Mouse (Mus musculus): ENCODE measurements around the gene Sh3pxd2b. TPM values are rescaled to one million over a fixed set of nuclear protein-coding genes. Genes with fewer than 3 reads are reported as not detected.

Sh3pxd2b gene
- polyA plus RNA-seq, 1 experiment from 2014 or later = 13.3 TPM

GRCm38 (mm10) chr11:32376086-32376485, 28.5 kb downstream of the Sh3pxd2b start:
- H3K36me3 ChIP-seq (ENCODE audit: control insufficient read depth, insufficient read depth, low read length) = peaks cover 45% of the 10 kb centered on the region
- H3K4me3 ChIP-seq (ENCODE audit: control insufficient read depth in 1 of 2, insufficient read depth in 1 of 2, low read depth in 1 of 2, low read length in 2 of 2) = no peak overlapping the region
- H3K9ac ChIP-seq (ENCODE audit: low read length) = no peak overlapping the region
- ATAC-seq (ENCODE audit: insufficient number of reproducible peaks, insufficient read depth, low FRiP score, low read depth) = no peak
- no peak overlapping the region for H3K4me2 ChIP-seq (ENCODE audit: low read length)
- no peaks in the 10 kb centered on the region for H3K4me1 ChIP-seq (ENCODE audit: control insufficient read depth in 2 of 2, insufficient read depth in 2 of 2, low read length in 2 of 2)
- no peak overlapping the region for H3K27ac ChIP-seq (replicated peaks in 1 of 2; ENCODE audit: control insufficient read depth in 1 of 2, insufficient read depth in 1 of 2, low read depth in 2 of 2, low read length in 2 of 2)
- H3K9me3 ChIP-seq (ENCODE audit: control insufficient read depth, low read length) = no peaks in the 10 kb centered on the region
- no peaks in the 10 kb centered on the region for H3K27me3 ChIP-seq (ENCODE audit: control insufficient read depth, insufficient read depth, low read length)
- 86% methylated on average over 1 of the region's 1 CpGs for WGBS

- Histone ChIP-seq H3K27me3 (ENCODE audit: control insufficient read depth, insufficient read depth, low read length) (no peaks in the 10 kb centered on the region), H3K4me2 (ENCODE audit: low read length) (no peak overlapping the region), H3K4me3 (ENCODE audit: control insufficient read depth in 1 of 2, insufficient read depth in 1 of 2, low read depth in 1 of 2, low read length in 2 of 2) (no peak overlapping the region), H3K4me1 (ENCODE audit: control insufficient read depth in 2 of 2, insufficient read depth in 2 of 2, low read length in 2 of 2) (peaks cover 6 to 14% of the 10 kb centered on the region in 2 experiments; a peak in 3 of 4 replicates), H3K36me3 (ENCODE audit: control insufficient read depth, insufficient read depth, low read length) (peaks cover 34% of the 10 kb centered on the region), H3K9me3 (ENCODE audit: control insufficient read depth, low read length) (no peaks in the 10 kb centered on the region), H3K9ac (ENCODE audit: low read length) (no peak overlapping the region), H3K27ac (replicated peaks in 1 of 2; ENCODE audit: control insufficient read depth in 1 of 2, insufficient read depth in 1 of 2, low read depth in 2 of 2, low read length in 2 of 2) (no peak overlapping the region)
- ATAC-seq (ENCODE audit: insufficient number of reproducible peaks, insufficient read depth, low FRiP score, low read depth) = no peak
These were observed 32.3 kb downstream of the Sh3pxd2b start for GRCm38 (mm10) chr11:32379910-32380309.

- peak overlapping the region; percentile 82 to 85 for H3K27ac ChIP-seq (replicated peaks in 1 of 2; ENCODE audit: control insufficient read depth in 1 of 2, insufficient read depth in 1 of 2, low read depth in 2 of 2, low read length in 2 of 2)
- no peak overlapping the region for H3K4me2 ChIP-seq (ENCODE audit: low read length)
- no peaks in the 10 kb centered on the region for H3K9me3 ChIP-seq (ENCODE audit: control insufficient read depth, low read length)
- no peak overlapping the region for H3K4me3 ChIP-seq (ENCODE audit: control insufficient read depth in 1 of 2, insufficient read depth in 1 of 2, low read depth in 1 of 2, low read length in 2 of 2)
- H3K4me1 ChIP-seq (ENCODE audit: control insufficient read depth in 2 of 2, insufficient read depth in 2 of 2, low read length in 2 of 2) = peaks cover 6 to 14% of the 10 kb centered on the region in 2 experiments; a peak in 3 of 4 replicates
- peak; percentile 81 for ATAC-seq (ENCODE audit: insufficient number of reproducible peaks, insufficient read depth, low FRiP score, low read depth)
- H3K9ac ChIP-seq (ENCODE audit: low read length) = no peak overlapping the region
- H3K27me3 ChIP-seq (ENCODE audit: control insufficient read depth, insufficient read depth, low read length) = no peaks in the 10 kb centered on the region
- WGBS = 41% methylated on average over 10 of the region's 10 CpGs
- H3K36me3 ChIP-seq (ENCODE audit: control insufficient read depth, insufficient read depth, low read length) = peaks cover 28% of the 10 kb centered on the region
These were observed 35.9 kb downstream of the Sh3pxd2b start for GRCm38 (mm10) chr11:32383341-32384134.

GRCm38 (mm10) chr11:32384135-32384801, 36.6 kb downstream of the Sh3pxd2b start:
- peak; percentile 7; the same call in 1 of the 2 replicates for ATAC-seq (ENCODE audit: insufficient number of reproducible peaks, insufficient read depth, low FRiP score, low read depth)
- no peak overlapping the region for H3K4me2 ChIP-seq (ENCODE audit: low read length)
- 67% methylated on average over 7 of the region's 7 CpGs for WGBS
- H3K9ac ChIP-seq (ENCODE audit: low read length) = no peak overlapping the region
- peaks cover 6 to 14% of the 10 kb centered on the region in 2 experiments; a peak in 3 of 4 replicates for H3K4me1 ChIP-seq (ENCODE audit: control insufficient read depth in 2 of 2, insufficient read depth in 2 of 2, low read length in 2 of 2)
- peak overlapping the region; percentile 82 to 85 for H3K27ac ChIP-seq (replicated peaks in 1 of 2; ENCODE audit: control insufficient read depth in 1 of 2, insufficient read depth in 1 of 2, low read depth in 2 of 2, low read length in 2 of 2)
- H3K27me3 ChIP-seq (ENCODE audit: control insufficient read depth, insufficient read depth, low read length) = no peaks in the 10 kb centered on the region
- peaks cover 29% of the 10 kb centered on the region for H3K36me3 ChIP-seq (ENCODE audit: control insufficient read depth, insufficient read depth, low read length)
- H3K4me3 ChIP-seq (ENCODE audit: control insufficient read depth in 1 of 2, insufficient read depth in 1 of 2, low read depth in 1 of 2, low read length in 2 of 2) = no peak overlapping the region
- H3K9me3 ChIP-seq (ENCODE audit: control insufficient read depth, low read length) = no peaks in the 10 kb centered on the region

GRCm38 (mm10) chr11:32386043-32386442, 38.4 kb downstream of the Sh3pxd2b start:
- H3K4me3 ChIP-seq (ENCODE audit: control insufficient read depth in 1 of 2, insufficient read depth in 1 of 2, low read depth in 1 of 2, low read length in 2 of 2) = no peak overlapping the region
- H3K9me3 ChIP-seq (ENCODE audit: control insufficient read depth, low read length) = no peaks in the 10 kb centered on the region
- ATAC-seq (ENCODE audit: insufficient number of reproducible peaks, insufficient read depth, low FRiP score, low read depth) = no peak
- H3K36me3 ChIP-seq (ENCODE audit: control insufficient read depth, insufficient read depth, low read length) = peaks cover 34% of the 10 kb centered on the region
- H3K9ac ChIP-seq (ENCODE audit: low read length) = no peak overlapping the region
- H3K4me2 ChIP-seq (ENCODE audit: low read length) = no peak overlapping the region
- peaks cover 6 to 14% of the 10 kb centered on the region in 2 experiments; a peak in 3 of 4 replicates for H3K4me1 ChIP-seq (ENCODE audit: control insufficient read depth in 2 of 2, insufficient read depth in 2 of 2, low read length in 2 of 2)
- no peak overlapping the region for H3K27ac ChIP-seq (replicated peaks in 1 of 2; ENCODE audit: control insufficient read depth in 1 of 2, insufficient read depth in 1 of 2, low read depth in 2 of 2, low read length in 2 of 2)
- WGBS = 81% methylated on average over 2 of the region's 2 CpGs
- H3K27me3 ChIP-seq (ENCODE audit: control insufficient read depth, insufficient read depth, low read length) = no peaks in the 10 kb centered on the region

GRCm38 (mm10) chr11:32388064-32388463, 40.4 kb downstream of the Sh3pxd2b start:
- no peak overlapping the region for H3K27ac ChIP-seq (replicated peaks in 1 of 2; ENCODE audit: control insufficient read depth in 1 of 2, insufficient read depth in 1 of 2, low read depth in 2 of 2, low read length in 2 of 2)
- no peak overlapping the region for H3K4me3 ChIP-seq (ENCODE audit: control insufficient read depth in 1 of 2, insufficient read depth in 1 of 2, low read depth in 1 of 2, low read length in 2 of 2)
- no peak overlapping the region for H3K9ac ChIP-seq (ENCODE audit: low read length)
- 69% methylated on average over 2 of the region's 2 CpGs for WGBS
- peaks cover 6 to 11% of the 10 kb centered on the region in 2 experiments; a peak in 3 of 4 replicates for H3K4me1 ChIP-seq (ENCODE audit: control insufficient read depth in 2 of 2, insufficient read depth in 2 of 2, low read length in 2 of 2)
- no peaks in the 10 kb centered on the region for H3K27me3 ChIP-seq (ENCODE audit: control insufficient read depth, insufficient read depth, low read length)
- ATAC-seq (ENCODE audit: insufficient number of reproducible peaks, insufficient read depth, low FRiP score, low read depth) = no peak
- H3K36me3 ChIP-seq (ENCODE audit: control insufficient read depth, insufficient read depth, low read length) = peaks cover 25% of the 10 kb centered on the region
- H3K9me3 ChIP-seq (ENCODE audit: control insufficient read depth, low read length) = no peaks in the 10 kb centered on the region
- no peak overlapping the region for H3K4me2 ChIP-seq (ENCODE audit: low read length)

- Histone ChIP-seq H3K9ac (ENCODE audit: low read length) (no peak overlapping the region), H3K9me3 (ENCODE audit: control insufficient read depth, low read length) (no peaks in the 10 kb centered on the region), H3K36me3 (ENCODE audit: control insufficient read depth, insufficient read depth, low read length) (peaks cover 40% of the 10 kb centered on the region), H3K4me1 (ENCODE audit: control insufficient read depth in 2 of 2, insufficient read depth in 2 of 2, low read length in 2 of 2) (peaks cover 0 to 2% of the 10 kb centered on the region in 2 experiments; a peak in 1 of 4 replicates), H3K27me3 (ENCODE audit: control insufficient read depth, insufficient read depth, low read length) (no peaks in the 10 kb centered on the region), H3K4me3 (ENCODE audit: control insufficient read depth in 1 of 2, insufficient read depth in 1 of 2, low read depth in 1 of 2, low read length in 2 of 2) (no peak overlapping the region), H3K4me2 (ENCODE audit: low read length) (no peak overlapping the region), H3K27ac (replicated peaks in 1 of 2; ENCODE audit: control insufficient read depth in 1 of 2, insufficient read depth in 1 of 2, low read depth in 2 of 2, low read length in 2 of 2) (no peak overlapping the region)
- WGBS = 74% methylated on average over 2 of the region's 2 CpGs
- no peak for ATAC-seq (ENCODE audit: insufficient number of reproducible peaks, insufficient read depth, low FRiP score, low read depth)
These were observed 45.5 kb downstream of the Sh3pxd2b start for GRCm38 (mm10) chr11:32393095-32393494.

Data from heart, embryonic 14.5 days (tissue).